Mouse (Mus musculus) erythroblast, embryonic 14.5 days (primary cell): ENCODE measurements around the gene Krtap21-1.

Experiments
- GATA1 ChIP-seq: IDR thresholded peaks from 2 replicates; pipeline ENCODE4 v1.6.1; 2012; ENCODE audit warnings: low read length, inconsistent platforms, mixed read lengths
- TAL1 ChIP-seq: IDR thresholded peaks from 3 replicates; pipeline ENCODE4 v1.6.1; 2012; ENCODE audit warnings: low read length, inconsistent platforms, mixed read lengths

GRCm38 (mm10) chr16:89416311-89416710, 12.6 kb upstream of the Krtap21-1 start:
- TF ChIP-seq TAL1, result no peak
- TF ChIP-seq GATA1, result no peak
